Mouse (Mus musculus) layer of hippocampus, adult 18-20 months (tissue): ENCODE results near the gene Jhy. TPM values are rescaled to one million over a fixed set of nuclear protein-coding genes. Genes with fewer than 3 reads are reported as not detected.

ENCODE experiments used
- DNase-seq, 2 experiments: peaks; one replicate each; pipeline ENCODE4 v3.0.0; 2022; ENCODE audit warnings: low spot score in 2 of 2
- total RNA-seq, 2 experiments: library from RNA; stranded (reverse); gene quantifications; 2 replicates each; pipeline ENCODE4 v1.2.3; 2021

The Jhy gene
- total RNA-seq, 2 experiments from 2014 or later = 0.27 to 0.33 TPM

GRCm38 (mm10) chr9:40927351-40927980, 36.5 kb downstream of the Jhy start:
- no peak for DNase-seq

GRCm38 (mm10) chr9:40917871-40918613, 45.9 kb downstream of the Jhy start:
- no peak for DNase-seq

GRCm38 (mm10) chr9:40908915-40909314, 55.0 kb downstream of the Jhy start:
- no peak for DNase-seq

GRCm38 (mm10) chr9:40908411-40908810, 55.5 kb downstream of the Jhy start:
- no peak for DNase-seq

GRCm38 (mm10) chr9:40907413-40907812, 56.5 kb downstream of the Jhy start:
- DNase-seq = no peak

GRCm38 (mm10) chr9:40892456-40892855, 71.5 kb downstream of the Jhy start:
- DNase-seq = no peak

- DNase-seq = no peak
Measured at GRCm38 (mm10) chr9:40889389-40889788, 74.5 kb downstream of the Jhy start.

- no peak for DNase-seq
Measured at GRCm38 (mm10) chr9:40885669-40886068, 78.2 kb downstream of the Jhy start.

- DNase-seq = no peak
Measured at GRCm38 (mm10) chr9:40878998-40879397, 84.9 kb downstream of the Jhy start.

- no peak for DNase-seq
Measured at GRCm38 (mm10) chr9:40878291-40878945, 85.5 kb downstream of the Jhy start.

GRCm38 (mm10) chr9:40877881-40878235, 86.1 kb downstream of the Jhy start:
- DNase-seq = no peak

GRCm38 (mm10) chr9:40877146-40877880, 86.6 kb downstream of the Jhy start:
- DNase-seq = no peak

- DNase-seq = no peak
Measured at GRCm38 (mm10) chr9:40876693-40877092, 87.2 kb downstream of the Jhy start.

GRCm38 (mm10) chr9:40876164-40876563, 87.8 kb downstream of the Jhy start:
- DNase-seq = no peak

GRCm38 (mm10) chr9:40875431-40875830, 88.5 kb downstream of the Jhy start:
- no peak for DNase-seq

- no peak for DNase-seq
Measured at GRCm38 (mm10) chr9:40874961-40875360, 89.0 kb downstream of the Jhy start.

GRCm38 (mm10) chr9:40873556-40874470, 90.1 kb downstream of the Jhy start, which contains the start of gene Bsx:
Gene Bsx, plus strand, starts transcription at chr9:40874127.
- no peak for DNase-seq

- DNase-seq = no peak
Measured at GRCm38 (mm10) chr9:40872156-40872478, 91.8 kb downstream of the Jhy start.

- DNase-seq = no peak
Measured at GRCm38 (mm10) chr9:40871369-40872155, 92.4 kb downstream of the Jhy start.

- DNase-seq = no peak
Measured at GRCm38 (mm10) chr9:40870331-40870730, 93.6 kb downstream of the Jhy start.
